Mouse (Mus musculus): ENCODE results near the gene Chn2.

The Chn2 gene

GRCm38 (mm10) chr6:54337321-54337720 is 298.0 kb downstream of the Chn2 start:
- no peak for DNase-seq (ENCODE audit: low read depth, low spot score)

DNA sequence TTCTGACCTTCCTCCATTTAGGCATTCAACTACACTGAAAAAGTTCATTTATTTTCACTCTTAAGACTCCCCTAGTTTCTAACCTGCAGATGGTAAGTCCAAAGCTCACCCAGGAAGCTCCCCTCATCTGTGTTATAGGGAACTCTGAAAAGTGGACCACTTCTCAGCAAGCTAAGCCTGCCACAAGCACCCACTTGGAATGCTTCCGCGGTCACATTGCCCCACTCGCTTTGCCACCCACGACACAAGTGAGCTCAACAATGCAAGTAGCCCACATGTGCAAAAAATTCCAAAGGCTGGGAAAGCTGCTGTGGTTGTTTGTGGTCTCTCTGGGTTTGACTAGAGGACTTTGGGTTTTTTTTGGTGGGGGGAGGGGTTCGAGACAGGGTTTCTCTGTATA is 301.8 kb downstream of the Chn2 start:
- DNase-seq (ENCODE audit: low read depth, low spot score): no peak

- DNase-seq (ENCODE audit: low read depth, low spot score): no peak
Measured at GRCm38 (mm10) chr6:54342223-54342622, 302.9 kb downstream of the Chn2 start.
